Mouse (Mus musculus): ENCODE results near the gene Kcnk3. TPM values are rescaled to one million over a fixed set of nuclear protein-coding genes. Genes with fewer than 3 reads are reported as not detected.

The Kcnk3 gene
- polyA plus RNA-seq, 1 experiment from 2014 or later = not detected

Other genes with a start within 250 kb of the Kcnk3 start
- gene Otof, start 126.2 kb upstream of the Kcnk3 start, polyA plus RNA-seq (2018) = not detected in 3 replicates
- not detected in 3 replicates for gene 1700001C02Rik, start 122.1 kb upstream of the Kcnk3 start, polyA plus RNA-seq (2018)
- not detected in 3 replicates for gene Cib4, start 42.3 kb upstream of the Kcnk3 start, polyA plus RNA-seq (2018)
- 88.8 to 137 TPM (median 120 TPM) in 3 replicates for gene Slc35f6, start 59.8 kb downstream of the Kcnk3 start, polyA plus RNA-seq (2018)
- gene Cenpa, start 78.6 kb downstream of the Kcnk3 start, polyA plus RNA-seq (2018) = 14.0 to 121 TPM (median 41.5 TPM) in 3 replicates
- gene Dpysl5, start 123.4 kb downstream of the Kcnk3 start, polyA plus RNA-seq (2018) = not detected in 3 replicates
- 5.1 to 9.3 TPM (median 8.4 TPM) in 3 replicates for gene Mapre3, start 226.5 kb downstream of the Kcnk3 start, polyA plus RNA-seq (2018)

Measured in macrophage (primary cell).